Mouse (Mus musculus) olfactory bulb, adult 2 months (tissue): ENCODE data around the gene Ifrd2.

Experiments
- CTCF ChIP-seq: fragments of 200-500 bp; IDR thresholded peaks from 2 replicates; pipeline ENCODE4 v1.5.1; 2012; ENCODE audit warnings: low read depth, mild to moderate bottlenecking, low read length, moderate library complexity; ENCODE audit not compliant: insufficient read depth
- POLR2A ChIP-seq: fragments of 200-500 bp; IDR thresholded peaks from 2 replicates; pipeline ENCODE4 v1.6.1; 2012; ENCODE audit warnings: mild to moderate bottlenecking, low read depth, low read length, moderate library complexity; ENCODE audit not compliant: insufficient read depth

GRCm38 (mm10) chr9:107629901-107630425, 42.5 kb downstream of the Ifrd2 start:
- TF ChIP-seq CTCF = no peak
- TF ChIP-seq POLR2A = no peak
